Mouse (Mus musculus) thymus, adult 2 months (tissue): ENCODE results near the gene Zc3h10. TPM values are rescaled to one million over a fixed set of nuclear protein-coding genes. Genes with fewer than 3 reads are reported as not detected.

ENCODE experiments used
- DNase-seq: peaks from one replicate; pipeline ENCODE4 v3.0.0; 2021
- H3K27ac ChIP-seq: fragments of 200-500 bp; 2 replicates; pipeline ENCODE4 v1.5.1; 2012; ENCODE audit warnings: low read length, control low read depth; ENCODE audit not compliant: control insufficient read depth, insufficient read depth
- H3K27me3 ChIP-seq: fragments of 200-500 bp; 2 replicates; pipeline ENCODE4 v1.6.1; 2012; ENCODE audit warnings: mild to moderate bottlenecking, low read length, moderate library complexity, mixed read lengths; ENCODE audit not compliant: control insufficient read depth, insufficient read depth
- H3K36me3 ChIP-seq: fragments of 200-500 bp; 2 replicates; pipeline ENCODE4 v1.6.1; 2012; ENCODE audit warnings: mild to moderate bottlenecking, low read length, moderate library complexity; ENCODE audit not compliant: control insufficient read depth, insufficient read depth
- H3K4me1 ChIP-seq: fragments of 200-500 bp; replicated peaks from 2 replicates; pipeline ENCODE4 v1.6.1; 2012; ENCODE audit warnings: low read length; ENCODE audit not compliant: control insufficient read depth, insufficient read depth
- H3K4me3 ChIP-seq: fragments of 200-500 bp; 2 replicates; pipeline ENCODE4 v1.5.1; 2012; ENCODE audit warnings: mild to moderate bottlenecking, low read length, control low read depth, moderate library complexity; ENCODE audit not compliant: control insufficient read depth, insufficient read depth
- CTCF ChIP-seq: fragments of 200-500 bp; IDR thresholded peaks from 2 replicates; pipeline ENCODE4 v1.5.1; 2012; ENCODE audit warnings: mild to moderate bottlenecking, control low read depth, low read length, moderate library complexity, borderline replicate concordance; ENCODE audit not compliant: control insufficient read depth, poor library complexity, insufficient read depth; ENCODE audit errors: extremely low read depth
- POLR2A ChIP-seq: fragments of 200-500 bp; IDR thresholded peaks from 2 replicates; pipeline ENCODE4 v1.6.1; 2012; ENCODE audit warnings: mild to moderate bottlenecking, low read length, control low read depth, moderate library complexity; ENCODE audit not compliant: control insufficient read depth, poor library complexity, insufficient read depth; ENCODE audit errors: extremely low read depth
- WGBS: fragments of 180-500 bp; shearing (Covaris S2); methylation state at CpG from one replicate; pipeline ENCODE4 v1.1.7; 2018; 5-methylcytosine and 5-hydroxymethylcytosine counted together
- polyA plus RNA-seq: library from polyadenylated mRNA; depleted of rRNA; stranded (reverse); fragments of >200 nt; gene quantifications from 2 replicates; pipeline ENCODE4 v1.2.3, GENCODE M21; 2012

Gene Zc3h10
- polyA plus RNA-seq, 1 experiment: 25.6 TPM

DNA sequence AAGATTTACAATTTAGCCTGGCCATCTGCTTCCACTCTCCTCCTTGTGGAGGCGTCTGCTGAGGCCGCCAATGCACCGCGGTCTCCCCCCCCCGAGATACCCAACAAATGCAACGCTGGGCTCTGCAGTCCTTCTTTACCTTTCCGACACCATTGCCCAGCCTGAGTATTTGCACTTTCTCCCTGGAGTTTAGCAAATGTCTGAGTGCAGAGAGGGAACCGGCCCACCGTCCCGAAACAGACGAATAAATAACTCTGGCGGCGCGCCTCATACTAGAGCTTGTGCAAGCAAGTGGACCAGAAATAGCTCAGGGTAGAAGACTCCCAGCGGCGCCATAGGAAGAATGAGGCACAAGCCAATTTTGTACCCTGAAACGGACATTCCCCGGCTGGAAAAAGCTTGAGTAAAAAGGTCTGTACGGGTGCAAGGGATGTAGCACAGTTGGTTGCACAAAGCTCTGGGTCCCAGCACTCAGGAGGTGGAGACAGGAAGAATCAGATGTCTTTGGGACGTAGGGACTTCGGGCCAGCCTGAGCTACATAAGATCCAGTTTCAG lies 48.4 kb downstream of the Zc3h10 start:
- H3K4me3 ChIP-seq: peak overlapping the region; percentile 57
- peaks cover 23% of the 10 kb centered on the region for H3K4me1 ChIP-seq
- WGBS: under 1% methylated on average over 21 of the region's 21 CpGs
- peak overlapping the region; percentile 93 for H3K27ac ChIP-seq
- no peaks in the 10 kb centered on the region for H3K27me3 ChIP-seq
- TF ChIP-seq POLR2A (no peak), CTCF (no peak)
- DNase-seq: peak; percentile 41
- no peaks in the 10 kb centered on the region for H3K36me3 ChIP-seq

DNA sequence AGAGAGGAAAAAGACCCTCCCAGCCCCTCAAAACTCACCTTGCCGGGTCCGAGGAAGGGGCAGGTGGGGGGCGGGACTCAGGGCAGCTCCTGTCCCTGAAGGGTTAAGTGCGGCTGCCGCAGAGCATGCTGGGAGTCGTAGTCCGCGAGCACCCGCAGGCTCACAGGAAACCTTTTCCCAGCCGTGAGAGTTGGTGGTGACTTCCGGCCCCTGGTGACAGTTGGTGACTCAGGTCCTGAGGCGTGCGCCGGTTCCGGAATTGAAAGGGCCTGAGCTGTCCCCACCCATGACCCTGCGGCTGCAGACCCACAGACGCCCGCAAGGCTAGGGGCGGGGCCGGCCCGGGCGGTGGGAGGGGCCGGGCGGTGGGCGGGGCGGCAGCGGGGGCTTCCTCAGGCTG lies 49.0 kb downstream of the Zc3h10 start, which contains the start of gene Myl6b:
TSS of gene Myl6b (minus strand) at position 96 of the 400 bp plus-strand sequence.
- Histone ChIP-seq H3K27ac (peak within 1 kb of the TSS; percentile 93), H3K4me3 (peak within 1 kb of the TSS; percentile 57), H3K4me1 (peaks cover 19% of the 10 kb centered on the region), H3K36me3 (no peaks in the 10 kb centered on the region), H3K27me3 (no peaks in the 10 kb centered on the region)
- under 1% methylated on average over 27 of the region's 27 CpGs for WGBS
- TF ChIP-seq CTCF (0 out of 2 replicates have a peak, but pooled peaks have one; percentile 43), POLR2A (peak; percentile 46; the same call in 1 of the 2 replicates)
- peak; percentile 95 for DNase-seq

GRCm38 (mm10) chr10:128497134-128497737 lies 50.3 kb downstream of the Zc3h10 start:
- Histone ChIP-seq H3K27ac (no peak overlapping the region), H3K4me1 (peaks cover 24% of the 10 kb centered on the region), H3K27me3 (no peaks in the 10 kb centered on the region), H3K36me3 (no peaks in the 10 kb centered on the region), H3K4me3 (no peak overlapping the region)
- DNase-seq: no peak
- TF ChIP-seq POLR2A (no peak), CTCF (no peak)
- 93% methylated on average over 6 of the region's 6 CpGs for WGBS

GRCm38 (mm10) chr10:128496509-128497077 lies 51.0 kb downstream of the Zc3h10 start:
- H3K4me1 ChIP-seq: peaks cover 31% of the 10 kb centered on the region
- no peaks in the 10 kb centered on the region; the same call in 1 of the 2 replicates for H3K36me3 ChIP-seq
- no peak for DNase-seq
- no peak for TF ChIP-seq POLR2A
- TF ChIP-seq CTCF: no peak
- no peaks in the 10 kb centered on the region for H3K27me3 ChIP-seq
- H3K27ac ChIP-seq: no peak overlapping the region
- WGBS: 91% methylated on average over 6 of the region's 6 CpGs
- no peak overlapping the region for H3K4me3 ChIP-seq

- H3K4me3 ChIP-seq: no peak overlapping the region
- no peak for TF ChIP-seq CTCF
- no peak for TF ChIP-seq POLR2A
- H3K27me3 ChIP-seq: no peaks in the 10 kb centered on the region
- peaks cover 35% of the 10 kb centered on the region for H3K4me1 ChIP-seq
- H3K36me3 ChIP-seq: peaks cover 6% of the 10 kb centered on the region
- H3K27ac ChIP-seq: no peak overlapping the region
- no peak for DNase-seq
- 47% methylated on average over 4 of the region's 4 CpGs for WGBS
These were observed 51.7 kb downstream of the Zc3h10 start for GRCm38 (mm10) chr10:128495903-128496302.

DNA sequence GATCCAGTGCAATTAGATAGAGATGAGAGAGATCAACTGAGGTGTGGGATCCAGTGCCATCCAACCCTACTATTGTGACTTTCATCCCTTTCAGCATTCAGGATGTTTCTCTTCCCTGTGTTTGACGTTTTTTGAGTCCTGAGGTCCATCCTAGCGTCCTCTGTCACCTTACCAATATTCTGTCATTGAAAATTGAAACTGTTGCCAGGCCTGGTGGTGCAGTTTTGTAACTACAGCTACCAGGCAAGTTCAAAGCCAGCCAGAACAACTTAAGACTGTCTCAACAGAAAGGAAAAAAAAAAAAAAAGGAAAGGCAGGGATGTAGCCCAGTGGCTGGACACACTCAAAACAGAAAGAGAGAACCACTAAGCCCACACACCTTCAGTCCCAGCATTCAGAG lies 52.3 kb downstream of the Zc3h10 start:
- Histone ChIP-seq H3K4me3 (no peak overlapping the region), H3K27ac (no peak overlapping the region)
- 41% methylated on average over 2 of the region's 2 CpGs for WGBS

GRCm38 (mm10) chr10:128494667-128495245 lies 52.8 kb downstream of the Zc3h10 start:
- H3K27me3 ChIP-seq: no peaks in the 10 kb centered on the region
- no peak for DNase-seq

More for the DNA sequence above, 52.3 kb downstream of the Zc3h10 start:
- no peak for TF ChIP-seq POLR2A
- no peak for TF ChIP-seq CTCF
- Histone ChIP-seq H3K36me3 (peaks cover 13% of the 10 kb centered on the region), H3K4me1 (peaks cover 35% of the 10 kb centered on the region), H3K27me3 (no peaks in the 10 kb centered on the region)
- no peak for DNase-seq

More at GRCm38 (mm10) chr10:128494667-128495245, 52.8 kb downstream of the Zc3h10 start:
- H3K36me3 ChIP-seq: peaks cover 18% of the 10 kb centered on the region
- H3K27ac ChIP-seq: peak overlapping the region; percentile 61
- peaks cover 35% of the 10 kb centered on the region for H3K4me1 ChIP-seq
- TF ChIP-seq CTCF: no peak
- no peak for TF ChIP-seq POLR2A
- 29% methylated on average over 11 of the region's 11 CpGs for WGBS
- peak overlapping the region; percentile 66 for H3K4me3 ChIP-seq
